Mouse (Mus musculus) limb, embryonic 12.5 days (tissue): ENCODE data around the gene Wbp11. TPM values are rescaled to one million over a fixed set of nuclear protein-coding genes. Genes with fewer than 3 reads are reported as not detected.

Experiments
- ATAC-seq: fragments of 200-750 bp; cut with Nextera tagmentation; 2 replicates; pipeline ENCODE4 v1.8.0; 2017; ENCODE audit warnings: low read depth, moderate TSS enrichment; ENCODE audit not compliant: insufficient number of reproducible peaks, insufficient read depth, low FRiP score, low TSS enrichment
- H3K27ac ChIP-seq: fragments of 300-500 bp; sonication (generic); 2 replicates; pipeline ENCODE4 v1.5.1; 2016; ENCODE audit warnings: mild to moderate bottlenecking, moderate library complexity
- H3K27me3 ChIP-seq: fragments of 300-500 bp; sonication (generic); 2 replicates; pipeline ENCODE4 v1.6.1; 2016; ENCODE audit warnings: mild to moderate bottlenecking, moderate library complexity
- H3K36me3 ChIP-seq: fragments of 300-500 bp; sonication (generic); 2 replicates; pipeline ENCODE4 v1.6.1; 2016; ENCODE audit warnings: mild to moderate bottlenecking, moderate library complexity
- H3K4me1 ChIP-seq: fragments of 300-500 bp; sonication (generic); replicated peaks from 2 replicates; pipeline ENCODE4 v1.6.1; 2016
- H3K4me2 ChIP-seq: fragments of 300-500 bp; sonication (generic); 2 replicates; pipeline ENCODE4 v1.6.1; 2016; ENCODE audit warnings: mild to moderate bottlenecking, moderate library complexity
- H3K4me3 ChIP-seq: fragments of 300-500 bp; sonication (generic); replicated peaks from 2 replicates; pipeline ENCODE4 v1.5.1; 2016; ENCODE audit warnings: mild to moderate bottlenecking
- H3K9ac ChIP-seq: fragments of 300-500 bp; sonication (generic); replicated peaks from 2 replicates; pipeline ENCODE4 v1.6.1; 2016; ENCODE audit warnings: mild to moderate bottlenecking, moderate library complexity
- H3K9me3 ChIP-seq: fragments of 300-500 bp; sonication (generic); 2 replicates; pipeline ENCODE4 v1.6.1; 2016; ENCODE audit warnings: mild to moderate bottlenecking, moderate library complexity
- WGBS: fragments of 180-500 bp; shearing (Covaris S2); methylation state at CpG from one replicate; pipeline ENCODE4 v1.1.7; 2016; 5-methylcytosine and 5-hydroxymethylcytosine counted together
- microRNA-seq: library from miRNA; unstranded; fragments of <30 nt; microRNA quantifications from one replicate; pipeline ENCODE4, GENCODE M21; 2017
- polyA plus RNA-seq: library from polyadenylated mRNA; unstranded; fragments of >200 nt; fragmentation: Nextera tagmentation; extraction: Ambion mirVana; gene quantifications from 2 replicates; pipeline ENCODE4 v1.2.1, GENCODE M21; 2016

The Wbp11 gene
- polyA plus RNA-seq, 1 experiment from 2014 or later: 133 TPM

- no peaks in the 10 kb centered on the region for H3K27me3 ChIP-seq
- no peak overlapping the region for H3K9ac ChIP-seq
- H3K27ac ChIP-seq: no peak overlapping the region
- H3K4me3 ChIP-seq: no peak overlapping the region
- ATAC-seq: no peak
- no peaks in the 10 kb centered on the region for H3K36me3 ChIP-seq
- 0 out of 2 replicates have a peak, but pooled peaks cover 4% of the 10 kb centered on the region for H3K9me3 ChIP-seq
- H3K4me1 ChIP-seq: peaks cover 9% of the 10 kb centered on the region
- WGBS: 87% methylated on average over 12 of the region's 12 CpGs
- H3K4me2 ChIP-seq: no peak overlapping the region
These were observed 45.9 kb downstream of the Wbp11 start for GRCm38 (mm10) chr6:136782146-136782545.

- Histone ChIP-seq H3K4me3 (no peak within 1 kb of the TSS), H3K27me3 (no peaks in the 10 kb centered on the region), H3K9me3 (0 out of 2 replicates have a peak, but pooled peaks cover 3% of the 10 kb centered on the region), H3K36me3 (no peaks in the 10 kb centered on the region), H3K4me2 (no peak within 1 kb of the TSS), H3K4me1 (peaks cover 9% of the 10 kb centered on the region), H3K9ac (no peak within 1 kb of the TSS), H3K27ac (no peak within 1 kb of the TSS)
- no peak for ATAC-seq
- 67% methylated on average over 20 of the region's 20 CpGs for WGBS
These were observed 46.6 kb downstream of the Wbp11 start, which contains the start of gene Gucy2c for GRCm38 (mm10) chr6:136781377-136781986. Gene Gucy2c (minus strand): TSS chr6:136781765.

- Histone ChIP-seq H3K27me3 (no peaks in the 10 kb centered on the region), H3K4me2 (no peak overlapping the region), H3K9me3 (0 out of 2 replicates have a peak, but pooled peaks cover 3% of the 10 kb centered on the region), H3K4me3 (no peak overlapping the region), H3K36me3 (no peaks in the 10 kb centered on the region), H3K4me1 (peaks cover 5% of the 10 kb centered on the region), H3K27ac (no peak overlapping the region), H3K9ac (no peak overlapping the region)
- no peak for ATAC-seq
- 80% methylated on average over 1 of the region's 1 CpGs for WGBS
These were observed 51.6 kb downstream of the Wbp11 start for GRCm38 (mm10) chr6:136776392-136776791.

GRCm38 (mm10) chr6:136769859-136770258 lies 58.2 kb downstream of the Wbp11 start:
- H3K9me3 ChIP-seq: no peaks in the 10 kb centered on the region
- 87% methylated on average over 7 of the region's 7 CpGs for WGBS
- no peak overlapping the region for H3K9ac ChIP-seq
- no peak overlapping the region for H3K4me2 ChIP-seq
- H3K4me3 ChIP-seq: no peak overlapping the region
- H3K36me3 ChIP-seq: no peaks in the 10 kb centered on the region
- ATAC-seq: no peak
- no peak overlapping the region for H3K27ac ChIP-seq
- no peaks in the 10 kb centered on the region for H3K4me1 ChIP-seq
- no peaks in the 10 kb centered on the region for H3K27me3 ChIP-seq

- Histone ChIP-seq H3K9ac (no peak overlapping the region), H3K36me3 (no peaks in the 10 kb centered on the region), H3K27ac (no peak overlapping the region), H3K27me3 (no peaks in the 10 kb centered on the region), H3K9me3 (no peaks in the 10 kb centered on the region), H3K4me1 (no peaks in the 10 kb centered on the region), H3K4me3 (no peak overlapping the region), H3K4me2 (no peak overlapping the region)
- WGBS: 90% methylated on average over 8 of the region's 8 CpGs
- ATAC-seq: no peak
These were observed 58.9 kb downstream of the Wbp11 start for GRCm38 (mm10) chr6:136769143-136769542.

GRCm38 (mm10) chr6:136763912-136764311 lies 64.1 kb downstream of the Wbp11 start:
- no peak overlapping the region for H3K27ac ChIP-seq
- ATAC-seq: no peak
- no peak overlapping the region for H3K4me2 ChIP-seq
- H3K27me3 ChIP-seq: no peaks in the 10 kb centered on the region
- no peaks in the 10 kb centered on the region for H3K4me1 ChIP-seq
- H3K9ac ChIP-seq: no peak overlapping the region
- no peaks in the 10 kb centered on the region for H3K36me3 ChIP-seq
- H3K9me3 ChIP-seq: no peaks in the 10 kb centered on the region
- WGBS: 86% methylated on average over 1 of the region's 1 CpGs
- H3K4me3 ChIP-seq: no peak overlapping the region

Small RNA genes lying within 50 kb of the gene (microRNA-seq; reads per million reads assigned to microRNA genes)
- gene Gm44364: not detected

Other genes starting within 250 kb of the Wbp11 start
- 1.4 and 1.5 TPM in 2 replicates for gene Plbd1, start 166.3 kb downstream of the Wbp11 start, polyA plus RNA-seq
- gene Gucy2c, start 46.5 kb downstream of the Wbp11 start, polyA plus RNA-seq: 0.22 TPM in 1 of 2 replicates, not detected in the other
- gene Hist4h4, start 23.8 kb downstream of the Wbp11 start, polyA plus RNA-seq: 0.70 and 0.89 TPM in 2 replicates
- 99.7 and 111 TPM in 2 replicates for gene H2afj, start 20.0 kb downstream of the Wbp11 start, polyA plus RNA-seq
- 3.6 and 4.0 TPM in 2 replicates for gene BC049715, start 607 bp downstream of the Wbp11 start, polyA plus RNA-seq
- gene Smco3, start 7.2 kb upstream of the Wbp11 start, polyA plus RNA-seq: not detected in 2 replicates
- 1.8 and 2.5 TPM in 2 replicates for gene Art4, start 29.5 kb upstream of the Wbp11 start, polyA plus RNA-seq
- 28.7 and 40.3 TPM in 2 replicates for gene Mgp, start 47.6 kb upstream of the Wbp11 start, polyA plus RNA-seq
- gene Erp27, start 93.9 kb upstream of the Wbp11 start, polyA plus RNA-seq: 0.15 and 0.33 TPM in 2 replicates
- 0.23 TPM in 1 of 2 replicates, not detected in the other for gene Pde6h, start 95.6 kb upstream of the Wbp11 start, polyA plus RNA-seq
- 33.9 and 42.1 TPM in 2 replicates for gene Arhgdib, start 113.7 kb upstream of the Wbp11 start, polyA plus RNA-seq